Comparison of ENCODE assay signal across 13 mouse cellular contexts in the genomic region with DNA sequence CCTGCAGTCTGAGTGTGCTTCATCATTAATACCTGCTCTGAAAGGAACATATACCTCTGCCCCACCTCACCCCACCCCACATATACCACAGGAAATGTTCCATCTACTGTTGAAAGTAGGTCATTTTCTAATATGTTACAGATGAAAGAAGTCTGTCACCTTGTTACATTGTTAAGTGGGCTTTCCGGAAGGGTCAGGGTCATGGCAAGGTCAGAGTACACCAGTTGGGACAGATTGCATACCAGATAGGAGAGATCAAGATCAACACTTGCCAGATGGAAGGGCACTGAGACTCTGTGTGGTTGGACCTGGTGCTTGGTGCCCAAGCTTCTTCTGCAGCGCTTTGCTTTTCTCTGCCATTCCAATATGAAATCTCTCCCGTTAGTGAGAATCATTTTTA.
"Had no signal": no experiment of that assay in that cellular context is flagged by ENCODE, and none has a peak within 500 bp of the region (broad histone marks: within the 10 kb centered on the region; RNA-seq: fewer than 3 reads in every experiment).

No protein-coding gene starts in this region.

- DNase-seq: gastrocnemius, adult 2 months; gastrocnemius, postnatal 10 days; gastrocnemius, postnatal 25 days; heart, adult 18-20 months; heart, postnatal 10 days; heart, postnatal 4 days; kidney, adult 18-20 months; kidney, adult 8-10 months; kidney, postnatal 10 days; kidney, postnatal 25 days; kidney, postnatal 4 days; liver; liver, embryonic 13.5 days had no signal
